Mouse (Mus musculus) ES-Bruce4 (cell line): Measurements from ENCODE around the gene Trim71.
A peak's percentile ranks its signal among the peaks of the same experiment; 100 is the strongest.

Source experiments
- CTCF ChIP-seq: IDR thresholded peaks from one replicate; pipeline ENCODE4 v1.8.1; 2011; ENCODE audit warnings: low read depth, low read length
- EP300 ChIP-seq: IDR thresholded peaks from 2 replicates; pipeline ENCODE4 v1.6.1; 2011; ENCODE audit warnings: low read depth, low read length; ENCODE audit not compliant: insufficient read depth
- POLR2A ChIP-seq: IDR thresholded peaks from one replicate; pipeline ENCODE4 v1.8.1; 2011; ENCODE audit warnings: low read length; ENCODE audit not compliant: insufficient read depth

DNA sequence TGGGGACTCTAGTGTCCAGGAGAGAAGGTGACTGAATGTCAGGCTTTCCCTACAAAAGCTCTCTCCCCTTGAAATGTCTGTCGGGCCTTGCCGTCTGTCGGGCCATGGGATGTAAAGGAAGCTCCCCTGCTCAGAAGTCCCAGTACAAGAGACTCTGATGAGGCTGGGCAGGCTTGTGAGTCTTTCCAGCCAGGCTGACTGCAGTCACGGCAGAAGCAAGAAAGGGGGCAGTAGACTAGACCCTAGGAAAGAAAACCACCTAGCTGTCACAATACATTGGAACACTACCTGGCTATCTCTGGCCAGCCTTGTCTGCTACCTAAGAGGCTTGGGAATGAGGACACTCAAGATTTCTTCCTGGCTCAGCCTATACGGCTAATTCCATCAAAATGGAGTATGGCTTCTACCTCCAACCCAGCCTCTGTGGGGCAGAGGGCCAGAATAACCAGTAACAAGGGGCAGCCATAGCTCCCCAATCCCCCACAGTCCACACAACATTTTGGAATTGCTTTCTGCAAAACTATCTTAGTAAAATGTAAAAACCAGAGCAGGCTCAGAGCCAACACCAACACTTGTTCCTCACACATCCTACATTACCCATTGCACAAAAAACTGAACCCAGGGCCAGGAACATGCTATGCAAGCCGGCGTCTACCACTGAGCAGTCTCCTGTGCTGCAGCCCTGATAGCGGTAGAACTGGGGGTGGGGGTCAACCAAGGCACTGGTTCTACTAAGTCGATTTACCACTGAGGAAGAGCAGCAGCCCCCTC, 29.2 kb downstream of the Trim71 start:
- TF ChIP-seq CTCF (peak; percentile 40), POLR2A (no peak), EP300 (no peak)
